Mouse (Mus musculus) A20 (cell line): ENCODE data around the gene Gtpbp8.

Experiments
- DNase-seq: peaks from one replicate; pipeline ENCODE4 v3.0.0-alpha.2; 2011; ENCODE audit warnings: low read depth, low spot score

The Gtpbp8 gene

DNA sequence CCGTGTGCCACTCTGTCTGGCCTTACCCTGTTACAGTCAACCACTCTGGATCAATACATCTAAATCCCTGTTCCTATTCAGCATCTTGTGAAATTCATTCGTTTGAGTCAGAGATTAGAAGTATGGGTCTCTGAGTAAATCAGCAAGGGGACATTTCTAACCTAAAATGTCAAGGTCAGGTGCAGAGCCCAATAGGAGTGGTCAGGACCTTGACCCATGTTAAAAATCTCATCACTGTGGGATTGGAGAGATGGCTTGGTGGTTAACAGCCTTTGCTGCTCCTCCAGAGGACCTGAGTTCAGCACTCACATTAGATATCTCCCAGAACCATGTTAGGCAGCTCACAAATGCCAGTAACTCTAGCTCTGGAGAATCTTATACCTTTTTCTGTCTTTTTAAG, 55.7 kb downstream of the Gtpbp8 start:
- no peak for DNase-seq

DNA sequence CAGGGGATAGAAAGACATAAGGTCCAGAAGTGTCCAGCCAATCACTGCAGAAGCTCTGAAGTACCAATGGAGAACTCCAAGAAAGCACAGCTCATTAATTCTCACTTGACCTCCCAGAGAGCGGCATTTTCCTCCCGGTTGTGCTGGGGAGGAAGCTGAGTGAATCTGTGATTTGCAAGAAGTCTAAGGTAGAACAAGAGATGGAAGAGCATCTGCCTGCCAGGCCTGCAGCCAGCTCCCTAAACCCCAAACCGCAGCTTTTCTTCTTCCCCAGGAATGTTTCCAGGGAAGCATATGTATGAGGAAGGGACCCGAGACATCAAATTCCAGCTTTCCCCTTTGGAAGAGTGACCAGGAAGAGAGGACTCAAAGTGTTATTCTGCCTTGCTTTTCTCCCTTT, 57.7 kb downstream of the Gtpbp8 start:
- DNase-seq: no peak

DNA sequence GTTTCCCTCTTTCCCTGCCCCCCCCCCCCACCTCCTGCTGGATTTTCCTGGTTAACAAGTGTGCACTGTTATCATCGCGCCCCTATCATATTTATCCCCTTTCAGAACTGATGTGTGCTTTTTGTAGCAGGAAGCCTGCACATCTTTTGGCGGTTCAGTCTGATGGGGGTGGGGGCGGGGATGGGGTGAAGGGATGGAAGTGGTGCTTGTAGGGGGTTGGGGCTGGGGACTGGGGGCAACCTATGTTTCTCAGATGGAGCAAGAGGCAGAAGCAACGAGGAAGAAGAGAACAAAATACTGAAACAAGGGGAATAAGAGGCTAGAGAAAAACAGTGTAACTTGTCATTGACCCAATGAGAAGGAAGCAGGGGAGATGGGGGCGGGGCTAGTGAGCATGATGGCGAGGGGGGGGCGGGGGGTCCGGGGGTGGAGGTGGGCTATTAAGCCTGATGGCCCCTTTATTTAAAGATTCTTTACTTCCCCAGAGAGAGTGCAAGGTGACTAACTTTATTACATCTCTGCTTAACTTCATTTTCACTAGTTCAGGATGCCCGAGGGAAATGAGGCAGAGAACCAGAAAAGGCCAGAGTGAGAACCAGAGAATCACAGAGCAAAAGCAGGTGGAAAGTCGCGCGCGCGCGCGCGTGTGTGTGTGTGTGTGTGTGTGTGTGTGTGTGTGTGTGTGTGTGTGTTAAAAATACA, 58.3 kb downstream of the Gtpbp8 start:
- DNase-seq: no peak

DNA sequence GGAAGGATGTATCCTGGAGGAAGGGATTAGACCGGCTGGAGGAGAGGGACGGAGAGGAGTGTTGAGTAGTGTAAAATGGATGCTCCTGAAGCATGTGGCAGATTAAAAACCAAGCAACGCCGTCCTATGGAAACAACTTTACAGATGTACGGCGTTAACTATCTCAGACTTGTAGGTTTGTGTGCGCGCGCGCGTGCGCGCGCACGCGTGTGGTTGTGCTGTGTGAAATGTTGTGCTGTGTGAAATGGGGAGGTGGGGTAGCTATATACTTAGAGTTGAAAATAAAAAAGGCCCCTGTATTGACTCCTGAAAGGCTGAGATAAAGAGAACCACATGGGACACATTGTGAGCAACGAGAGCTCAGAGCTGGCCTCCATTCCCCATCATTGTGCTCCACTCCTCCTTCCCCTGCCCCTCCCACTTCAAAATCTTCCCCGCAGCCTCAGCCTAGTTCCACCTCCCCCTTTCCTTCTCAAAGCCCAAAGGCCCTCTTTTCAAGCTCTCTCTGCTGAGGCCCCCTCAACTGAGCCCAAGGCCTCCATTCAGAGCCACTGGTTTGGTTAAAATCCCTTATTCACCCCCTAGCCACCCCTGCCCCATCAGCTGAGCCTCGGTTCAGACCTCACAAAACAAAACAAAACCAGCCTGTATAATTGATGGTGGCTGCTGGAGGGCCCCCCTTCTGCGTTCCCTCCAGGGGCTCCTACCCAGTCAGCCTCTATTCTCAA, 59.0 kb downstream of the Gtpbp8 start:
- DNase-seq: no peak
